Mouse (Mus musculus): ENCODE results near the gene Pla2g12a. TPM values are rescaled to one million over a fixed set of nuclear protein-coding genes. Genes with fewer than 3 reads are reported as not detected.

The Pla2g12a gene
- total RNA-seq, 2 experiments from 2014 or later = 4.3 to 6.1 TPM

GRCm38 (mm10) chr3:129896591-129896990 is 18.2 kb downstream of the Pla2g12a start:
- ATAC-seq (ENCODE audit: poor library complexity, severe bottlenecking) = no peak

DNA sequence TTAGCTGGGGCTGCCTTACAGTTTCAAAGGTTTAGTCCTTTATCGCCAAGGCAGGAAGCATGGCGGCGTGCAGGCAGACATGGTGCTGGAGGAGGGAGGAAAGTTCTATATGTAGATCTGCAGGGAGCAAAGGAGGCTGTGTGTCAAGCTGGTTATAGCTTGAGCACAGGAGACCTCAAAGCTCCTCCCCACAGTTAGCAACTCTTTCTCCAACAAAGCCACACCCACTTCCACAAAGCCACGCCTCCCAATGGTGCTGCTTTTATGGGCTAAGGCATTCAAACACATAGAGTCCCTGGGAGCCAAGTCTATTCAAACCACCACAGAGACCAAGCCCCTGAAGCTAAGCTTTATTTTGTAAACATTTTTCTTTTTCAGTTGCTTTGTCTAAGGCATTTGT is 20.5 kb downstream of the Pla2g12a start:
- no peak for ATAC-seq (ENCODE audit: poor library complexity, severe bottlenecking)

DNA sequence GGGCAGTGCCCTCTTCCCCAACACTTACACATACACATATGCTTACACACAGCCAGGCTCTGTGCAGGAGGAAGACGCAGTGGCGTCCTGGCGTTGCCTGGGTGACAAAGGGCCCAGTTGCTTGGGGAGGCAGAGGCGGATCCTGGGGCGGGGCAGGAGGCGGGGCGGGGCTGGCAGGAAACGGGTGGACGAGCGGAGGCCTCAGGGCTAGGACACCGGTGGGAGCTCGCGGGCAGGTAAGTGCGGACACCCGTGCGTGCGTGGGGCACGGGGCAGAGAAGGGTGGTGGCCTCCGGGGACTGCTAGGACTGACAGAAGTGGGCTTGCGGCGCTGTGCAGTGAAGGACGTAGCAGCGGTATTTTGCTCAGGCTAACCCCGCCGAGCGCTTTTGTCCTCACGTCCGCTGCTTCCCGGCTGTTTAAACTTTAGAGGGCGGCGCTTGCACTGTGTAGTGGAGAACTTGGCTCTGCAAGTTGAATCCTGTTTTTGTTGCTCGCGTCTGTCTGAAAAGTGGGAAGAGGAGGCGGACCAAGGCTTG is 22.9 kb downstream of the Pla2g12a start, which contains the start of gene Casp6:
Gene Casp6, plus strand, starts transcription at position 155 of the 539 bp plus-strand sequence.
- peak; percentile 88 for ATAC-seq (ENCODE audit: poor library complexity, severe bottlenecking)

GRCm38 (mm10) chr3:129903369-129903768 is 25.0 kb downstream of the Pla2g12a start:
- ATAC-seq (ENCODE audit: poor library complexity, severe bottlenecking) = no peak

- ATAC-seq (ENCODE audit: poor library complexity, severe bottlenecking) = no peak
Observed at GRCm38 (mm10) chr3:129903866-129904265, 25.5 kb downstream of the Pla2g12a start.

GRCm38 (mm10) chr3:129904381-129905132 is 26.2 kb downstream of the Pla2g12a start:
- ATAC-seq (ENCODE audit: poor library complexity, severe bottlenecking) = peak; percentile 64

DNA sequence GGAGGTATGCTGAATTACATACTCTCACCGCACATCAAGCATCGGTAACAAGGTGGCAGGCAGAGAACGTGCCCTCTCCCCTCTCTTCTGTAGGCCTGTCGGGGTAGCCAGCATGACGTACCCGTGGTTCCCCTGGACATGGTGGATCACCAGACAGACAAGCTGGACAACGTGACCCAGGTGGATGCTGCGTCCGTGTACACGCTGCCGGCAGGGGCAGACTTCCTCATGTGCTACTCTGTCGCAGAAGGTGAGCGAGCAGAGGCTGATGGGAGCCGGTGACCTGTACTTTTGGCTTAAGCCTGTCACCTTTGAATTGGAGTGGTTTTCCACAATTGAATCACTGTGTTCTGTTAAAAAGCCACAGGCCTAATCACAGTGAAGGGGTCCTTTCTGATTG is 33.6 kb downstream of the Pla2g12a start:
- ATAC-seq (ENCODE audit: poor library complexity, severe bottlenecking) = no peak

DNA sequence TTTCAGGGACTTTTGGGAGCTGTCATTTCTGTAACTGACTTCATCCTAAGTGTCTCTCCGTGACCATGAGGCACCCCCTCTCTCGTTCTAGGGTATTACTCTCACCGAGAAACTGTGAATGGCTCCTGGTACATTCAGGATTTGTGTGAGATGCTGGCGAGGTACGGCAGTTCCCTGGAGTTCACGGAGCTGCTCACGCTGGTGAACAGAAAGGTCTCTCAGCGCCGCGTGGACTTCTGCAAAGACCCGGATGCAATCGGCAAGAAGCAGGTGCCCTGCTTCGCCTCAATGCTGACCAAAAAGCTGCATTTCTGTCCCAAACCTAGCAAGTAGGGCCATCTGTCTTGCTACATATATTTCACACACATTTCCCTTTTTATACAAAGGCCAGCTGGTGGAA is 34.8 kb downstream of the Pla2g12a start:
- no peak for ATAC-seq (ENCODE audit: poor library complexity, severe bottlenecking)

- ATAC-seq (ENCODE audit: poor library complexity, severe bottlenecking) = no peak
Observed at GRCm38 (mm10) chr3:129917424-129917823, 39.0 kb downstream of the Pla2g12a start.

GRCm38 (mm10) chr3:129918434-129918833 is 40.0 kb downstream of the Pla2g12a start:
- peak; percentile 71 for ATAC-seq (ENCODE audit: poor library complexity, severe bottlenecking)

DNA sequence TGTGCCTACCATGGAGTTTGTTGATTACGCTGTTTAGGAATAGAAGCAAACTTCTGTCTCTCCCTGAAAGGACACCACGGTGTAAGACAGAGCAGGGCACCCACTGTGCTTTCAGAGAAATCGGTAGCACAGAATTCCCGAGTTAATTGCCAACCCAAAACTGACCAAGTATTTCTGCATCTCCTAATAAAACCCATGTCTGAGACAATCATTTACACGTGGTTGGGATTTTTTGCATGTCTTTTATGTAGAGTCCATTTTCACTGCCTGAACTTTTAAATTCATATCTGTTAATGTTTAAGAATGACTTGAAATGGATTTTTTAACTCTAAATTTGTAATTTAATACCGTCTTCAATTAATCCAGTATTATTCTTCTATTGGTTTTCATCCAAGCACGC is 45.2 kb downstream of the Pla2g12a start:
- no peak for ATAC-seq (ENCODE audit: poor library complexity, severe bottlenecking)

DNA sequence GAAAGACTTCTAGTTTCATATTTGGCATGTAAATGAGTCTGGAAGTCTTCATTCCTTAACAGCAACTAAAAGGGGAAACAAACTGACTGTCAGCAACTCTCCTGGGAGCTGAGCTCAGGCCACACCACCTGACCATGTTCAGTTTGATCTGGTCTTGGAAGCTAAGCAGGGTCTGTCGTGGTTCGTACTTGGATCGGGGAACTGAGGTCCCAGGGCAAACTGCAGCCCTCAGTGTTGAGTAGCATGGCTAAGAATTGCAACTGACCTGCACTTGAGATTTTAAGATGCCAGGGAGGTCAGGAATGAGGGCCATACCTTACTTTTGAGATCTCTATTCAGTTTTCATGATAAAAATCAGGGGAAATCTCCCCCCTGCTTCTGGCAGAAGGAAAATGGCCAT is 47.5 kb downstream of the Pla2g12a start:
- no peak for ATAC-seq (ENCODE audit: poor library complexity, severe bottlenecking)

DNA sequence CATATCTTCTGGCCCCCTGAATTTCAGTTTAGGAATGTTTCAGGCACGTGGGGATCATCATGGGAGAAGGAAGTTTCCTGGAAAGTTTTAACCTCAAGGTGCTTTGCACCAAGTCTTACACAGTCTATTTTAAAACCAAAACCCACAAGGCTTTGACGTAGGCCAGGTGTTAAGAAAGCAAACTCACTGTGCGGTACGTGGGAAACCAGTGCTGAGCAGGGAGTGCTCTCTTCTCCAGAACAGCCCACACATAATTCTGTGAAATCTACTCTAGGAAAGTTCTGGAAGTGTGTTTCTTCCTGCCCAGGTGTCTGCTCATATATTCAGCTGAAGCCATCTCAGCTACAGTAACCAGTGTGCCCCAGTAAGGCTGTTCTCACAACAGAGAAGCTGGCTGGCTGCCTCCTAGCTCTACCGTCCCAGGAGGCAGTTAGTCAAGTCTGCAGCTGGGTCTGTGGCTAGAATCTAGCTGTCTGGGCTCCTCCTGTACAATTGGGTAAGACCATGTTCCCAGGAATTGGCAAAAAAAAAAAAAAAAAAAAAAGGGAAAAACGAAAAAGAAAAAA is 51.9 kb downstream of the Pla2g12a start:
- no peak for ATAC-seq (ENCODE audit: poor library complexity, severe bottlenecking)

DNA sequence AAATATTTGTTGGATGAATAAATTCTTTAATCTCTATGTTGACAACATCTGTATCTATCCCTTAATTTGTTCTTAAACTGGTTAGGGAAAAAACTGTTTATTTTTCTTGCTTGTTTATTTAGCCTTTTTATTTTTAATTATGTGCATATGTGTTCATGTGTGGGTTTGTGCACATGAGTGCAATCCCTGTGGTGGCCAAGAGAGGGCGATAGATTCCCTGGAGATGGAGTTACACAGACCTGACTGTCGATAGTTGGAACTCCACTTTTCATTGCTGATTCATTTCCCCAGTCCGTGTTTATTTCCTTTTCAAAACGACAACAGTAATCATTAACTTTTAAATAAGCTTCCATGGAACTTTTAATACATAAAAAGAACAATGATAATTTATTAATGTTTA is 54.0 kb downstream of the Pla2g12a start:
- peak; percentile 44; the same call in 1 of the 2 replicates for ATAC-seq (ENCODE audit: poor library complexity, severe bottlenecking)

GRCm38 (mm10) chr3:129936561-129936960 is 58.2 kb downstream of the Pla2g12a start:
- ATAC-seq (ENCODE audit: poor library complexity, severe bottlenecking) = peak; percentile 88

GRCm38 (mm10) chr3:129937848-129938247 is 59.4 kb downstream of the Pla2g12a start:
- ATAC-seq (ENCODE audit: poor library complexity, severe bottlenecking) = no peak

DNA sequence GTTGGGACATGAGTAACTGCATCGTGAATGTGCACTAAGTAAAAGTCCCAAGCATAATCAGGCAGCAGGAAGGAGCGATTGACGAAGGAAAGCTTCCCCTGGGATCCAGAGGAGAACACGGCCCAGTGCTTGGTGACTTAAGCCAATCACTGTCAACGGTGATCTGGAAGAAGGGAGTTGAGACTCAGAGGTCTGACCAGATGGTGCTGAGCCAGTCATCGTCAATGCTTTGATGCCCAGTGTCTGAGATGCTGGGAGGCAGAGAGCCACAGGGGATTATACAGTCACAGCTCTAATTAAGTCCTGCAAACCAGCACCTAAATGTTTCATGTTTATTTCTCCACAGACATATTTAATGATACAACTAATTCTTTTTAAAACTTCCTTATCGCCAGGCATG is 60.7 kb downstream of the Pla2g12a start:
- ATAC-seq (ENCODE audit: poor library complexity, severe bottlenecking) = no peak

- no peak for ATAC-seq (ENCODE audit: poor library complexity, severe bottlenecking)
Observed at GRCm38 (mm10) chr3:129940780-129941179, 62.4 kb downstream of the Pla2g12a start.

GRCm38 (mm10) chr3:129941291-129941690 is 62.9 kb downstream of the Pla2g12a start:
- no peak for ATAC-seq (ENCODE audit: poor library complexity, severe bottlenecking)

DNA sequence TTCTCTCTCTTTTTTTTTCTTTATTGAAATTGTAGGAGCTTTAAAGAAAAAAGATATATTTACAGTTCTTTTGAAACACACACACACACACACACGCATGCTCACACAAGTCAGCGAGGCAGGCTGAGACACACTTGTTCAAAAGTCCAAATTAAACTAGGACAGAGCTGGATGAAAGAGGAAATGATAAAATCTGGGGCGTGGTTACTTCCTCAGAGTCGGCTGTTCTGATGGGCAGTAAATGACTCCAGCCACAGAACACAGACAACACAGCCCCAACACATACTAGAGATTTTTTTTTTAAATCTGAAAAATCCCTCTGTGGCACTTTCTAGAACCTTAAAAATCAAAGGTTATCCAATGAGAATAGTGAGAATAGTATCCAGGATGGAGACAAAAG is 65.4 kb downstream of the Pla2g12a start:
- peak; percentile 67 for ATAC-seq (ENCODE audit: poor library complexity, severe bottlenecking)

All from megakaryocyte, adult 5-6 weeks (primary cell).